Mouse (Mus musculus) urinary bladder, postnatal 25 days (tissue): Measurements from ENCODE around the gene Inpp5f.

Experiments
- DNase-seq: peaks from one replicate; pipeline ENCODE4 v3.0.0; 2022; ENCODE audit warnings: low spot score

Gene Inpp5f

GRCm38 (mm10) chr7:128739462-128740277 is 128.5 kb downstream of the Inpp5f start:
- DNase-seq: peak; percentile 42

DNA sequence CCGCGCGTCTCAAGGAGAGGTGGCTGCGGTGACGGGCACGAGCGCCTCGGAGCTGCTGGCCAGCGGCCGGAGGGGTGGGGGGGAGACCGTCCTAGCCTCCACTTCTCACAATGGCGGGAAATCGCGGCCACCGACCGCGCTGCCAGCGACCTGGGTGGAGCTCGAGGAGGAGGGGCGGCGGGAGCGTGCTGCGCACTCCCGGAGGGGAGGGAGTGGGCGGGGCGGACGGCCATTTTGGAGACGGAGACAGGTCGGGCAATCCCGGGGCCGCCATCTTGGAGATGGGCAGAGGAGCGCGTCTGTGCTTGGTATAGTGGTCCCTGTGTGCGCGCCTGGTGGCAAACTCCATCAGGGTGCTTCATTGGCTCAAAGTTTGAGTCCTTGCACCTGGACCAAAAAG is 129.2 kb downstream of the Inpp5f start, which contains the start of gene Mcmbp:
Gene Mcmbp, minus strand, starts transcription at position 162 of the 400 bp plus-strand sequence.
- DNase-seq: peak; percentile 97

DNA sequence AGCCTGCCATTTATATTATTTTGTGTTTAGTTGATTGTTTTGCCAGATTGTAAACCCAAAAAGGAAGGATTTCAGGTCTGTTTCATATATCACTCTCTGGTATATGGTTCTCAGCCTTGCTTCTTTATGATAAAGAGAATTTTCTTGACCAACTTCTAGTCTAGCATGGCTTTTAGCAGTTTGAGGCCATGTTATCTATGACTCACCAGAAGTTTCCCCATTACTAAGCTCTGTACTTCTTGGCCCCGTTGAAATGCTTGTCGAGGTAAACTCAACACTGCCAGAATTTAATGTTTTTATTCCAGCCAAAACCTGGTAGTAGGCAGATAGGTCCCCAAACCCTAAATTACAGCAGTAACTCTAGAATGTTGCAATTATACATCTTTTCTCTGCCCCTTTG is 132.8 kb downstream of the Inpp5f start:
- DNase-seq: no peak

GRCm38 (mm10) chr7:128744684-128745485 is 133.8 kb downstream of the Inpp5f start, which contains the start of gene Sec23ip:
Sec23ip (plus strand) TSS chr7:128744943.
- DNase-seq: peak; percentile 96
